In the genomic region with DNA sequence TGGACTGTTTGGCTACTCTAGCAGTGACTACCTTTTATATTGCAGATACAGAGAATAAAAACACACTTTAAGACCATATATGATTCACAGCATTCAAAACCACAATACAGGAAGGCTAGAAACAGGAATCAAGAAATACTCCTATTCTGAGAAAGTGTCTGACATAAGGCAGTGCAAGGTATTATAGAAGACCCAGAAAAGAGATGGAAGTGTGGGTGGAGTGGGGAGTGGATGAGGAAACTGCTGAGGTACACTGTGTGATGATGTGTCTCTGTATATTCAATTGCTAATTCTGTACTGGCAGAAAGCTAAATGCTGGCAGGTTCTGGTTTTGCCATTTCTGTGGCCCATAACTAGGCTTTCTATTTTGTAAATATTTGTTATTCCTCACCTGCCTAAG, we compare ENCODE assay signal across 12 mouse cellular contexts.
"Had no signal": no experiment of that assay in that cellular context is flagged by ENCODE, and none has a peak within 500 bp of the region (broad histone marks: within the 10 kb centered on the region; RNA-seq: fewer than 3 reads in every experiment).

No protein-coding gene starts in this region.

- DNase-seq: liver, embryonic 13.5 days; liver, postnatal 0 days; lung, adult 2 months; lung, postnatal 14 days; lung, postnatal 36 days; retina, postnatal 1 day; right cerebral cortex, postnatal 25 days; right cerebral cortex, postnatal 4 days; spleen, adult 18-20 months; thymus, adult 18-20 months; thymus, postnatal 14 days; thymus, postnatal 36 days had no signal
